Mouse (Mus musculus) hindbrain, embryonic 11.5 days (tissue): ENCODE measurements around the gene Rpl3. TPM values are rescaled to one million over a fixed set of nuclear protein-coding genes. Genes with fewer than 3 reads are reported as not detected.
A peak's percentile ranks its signal among the peaks of the same experiment; 100 is the strongest.

Experiments
- ATAC-seq: fragments of 200-750 bp; cut with Nextera tagmentation; 2 replicates; pipeline ENCODE4 v1.8.0; 2017; ENCODE audit warnings: mild to moderate bottlenecking, moderate TSS enrichment, moderate library complexity; ENCODE audit not compliant: low FRiP score
- DNase-seq: peaks from one replicate; pipeline ENCODE4 v3.0.0-alpha.2; 2015; ENCODE audit warnings: low spot score
- H3K27ac ChIP-seq: fragments of 300-500 bp; sonication (generic); 2 replicates; pipeline ENCODE4 v1.5.1; 2014; ENCODE audit warnings: mild to moderate bottlenecking, low read depth, low read length
- H3K27me3 ChIP-seq: fragments of 300-500 bp; sonication (generic); 2 replicates; pipeline ENCODE4 v1.6.1; 2014; ENCODE audit warnings: mild to moderate bottlenecking, low read length, moderate library complexity, mixed read lengths; ENCODE audit not compliant: control insufficient read depth, insufficient read depth
- H3K36me3 ChIP-seq: fragments of 300-500 bp; sonication (generic); 2 replicates; pipeline ENCODE4 v1.6.1; 2014; ENCODE audit warnings: mild to moderate bottlenecking, low read length, moderate library complexity, mixed read lengths; ENCODE audit not compliant: control insufficient read depth, insufficient read depth
- H3K4me1 ChIP-seq: fragments of 300-500 bp; sonication (generic); replicated peaks from 2 replicates; pipeline ENCODE4 v1.6.1; 2014; ENCODE audit warnings: low read length, mixed read lengths; ENCODE audit not compliant: control insufficient read depth, insufficient read depth
- H3K4me2 ChIP-seq: fragments of 300-500 bp; sonication (generic); replicated peaks from 2 replicates; pipeline ENCODE4 v1.6.1; 2014; ENCODE audit warnings: mild to moderate bottlenecking, low read depth, low read length
- H3K4me3 ChIP-seq: fragments of 300-500 bp; sonication (generic); 2 replicates; pipeline ENCODE4 v1.5.1; 2014; ENCODE audit warnings: low read depth, low read length
- H3K9ac ChIP-seq: fragments of 300-500 bp; sonication (generic); 2 replicates; pipeline ENCODE4 v1.6.1; 2014; ENCODE audit warnings: low read depth, low read length
- H3K9me3 ChIP-seq: fragments of 300-500 bp; sonication (generic); 2 replicates; pipeline ENCODE4 v1.6.1; 2016; ENCODE audit warnings: low read length; ENCODE audit not compliant: control insufficient read depth
- WGBS: fragments of 180-500 bp; shearing (Covaris S2); extraction: QIAGEN DNeasy Blood & Tissue Kit; methylation state at CpG from one replicate; pipeline ENCODE4 v1.1.7; 2014; 5-methylcytosine and 5-hydroxymethylcytosine counted together
- polyA plus RNA-seq: library from polyadenylated mRNA; unstranded; fragments of >200 nt; fragmentation: Nextera tagmentation; extraction: Ambion mirVana; gene quantifications from 2 replicates; pipeline ENCODE4 v1.2.1, GENCODE M21; 2014

Gene Rpl3
- polyA plus RNA-seq, 1 experiment from 2014 or later = 1,045 TPM

GRCm38 (mm10) chr15:80096946-80097881 lies 5.5 kb upstream of the Rpl3 start:
- Histone ChIP-seq H3K27me3 (peaks cover 7% of the 10 kb centered on the region), H3K4me3 (no peak overlapping the region)
- no peak for ATAC-seq

GRCm38 (mm10) chr15:80096406-80096805 lies 4.7 kb upstream of the Rpl3 start:
- Histone ChIP-seq H3K4me3 (no peak overlapping the region), H3K27ac (no peak overlapping the region), H3K9me3 (no peaks in the 10 kb centered on the region), H3K4me1 (peaks cover 10% of the 10 kb centered on the region; the same call in 1 of the 2 replicates), H3K36me3 (no peaks in the 10 kb centered on the region), H3K9ac (no peak overlapping the region), H3K27me3 (peaks cover 16% of the 10 kb centered on the region), H3K4me2 (no peak overlapping the region)
- ATAC-seq = no peak
- WGBS = 63% methylated on average over 10 of the region's 10 CpGs
- no peak for DNase-seq

More at GRCm38 (mm10) chr15:80096946-80097881, 5.5 kb upstream of the Rpl3 start:
- Histone ChIP-seq H3K4me2 (peak overlapping the region; percentile 20), H3K27ac (no peak overlapping the region), H3K36me3 (no peaks in the 10 kb centered on the region), H3K9me3 (no peaks in the 10 kb centered on the region), H3K4me1 (peaks cover 5% of the 10 kb centered on the region; the same call in 1 of the 2 replicates), H3K9ac (peak overlapping the region; percentile 37; the same call in 1 of the 2 replicates)
- DNase-seq = peak; percentile 65
- WGBS = 25% methylated on average over 19 of the region's 20 CpGs

- Histone ChIP-seq H3K27me3 (peaks cover 19% of the 10 kb centered on the region), H3K4me2 (no peak overlapping the region), H3K9ac (no peak overlapping the region), H3K9me3 (no peaks in the 10 kb centered on the region), H3K4me3 (no peak overlapping the region), H3K4me1 (peaks cover 10% of the 10 kb centered on the region; the same call in 1 of the 2 replicates), H3K27ac (no peak overlapping the region), H3K36me3 (no peaks in the 10 kb centered on the region)
- no peak for ATAC-seq
- no peak for DNase-seq
- WGBS = 70% methylated on average over 1 of the region's 1 CpGs
These were observed 3.9 kb upstream of the Rpl3 start for GRCm38 (mm10) chr15:80095596-80095995.

GRCm38 (mm10) chr15:80094201-80094600 lies 2.5 kb upstream of the Rpl3 start:
- Histone ChIP-seq H3K4me2 (no peak overlapping the region), H3K27ac (no peak overlapping the region), H3K36me3 (no peaks in the 10 kb centered on the region), H3K9me3 (no peaks in the 10 kb centered on the region), H3K9ac (no peak overlapping the region), H3K27me3 (peaks cover 19% of the 10 kb centered on the region), H3K4me1 (peaks cover 10% of the 10 kb centered on the region; the same call in 1 of the 2 replicates), H3K4me3 (no peak overlapping the region)
- ATAC-seq (no peak), DNase-seq (no peak)
- 92% methylated on average over 13 of the region's 13 CpGs for WGBS

GRCm38 (mm10) chr15:80092599-80092998 lies 931 bp upstream of the Rpl3 start:
- Histone ChIP-seq H3K27ac (no peak overlapping the region), H3K9ac (no peak overlapping the region; the same call in 1 of the 2 replicates), H3K4me2 (peak overlapping the region; percentile 95; the same call in 1 of the 2 replicates), H3K9me3 (no peaks in the 10 kb centered on the region), H3K4me3 (peak overlapping the region; percentile 64; the same call in 1 of the 2 replicates), H3K36me3 (no peaks in the 10 kb centered on the region), H3K4me1 (peaks cover 8% of the 10 kb centered on the region; the same call in 1 of the 2 replicates), H3K27me3 (peaks cover 19% of the 10 kb centered on the region)
- ATAC-seq (no peak), DNase-seq (no peak)
- 18% methylated on average over 8 of the region's 8 CpGs for WGBS

GRCm38 (mm10) chr15:80092041-80092441 lies 373 bp upstream of the Rpl3 start:
- WGBS = 15% methylated on average over 7 of the region's 7 CpGs

GRCm38 (mm10) chr15:80090741-80091120 lies 937 bp downstream of the Rpl3 start:
- 2% methylated on average over 17 of the region's 17 CpGs for WGBS

More at GRCm38 (mm10) chr15:80092041-80092441, 373 bp upstream of the Rpl3 start:
- Histone ChIP-seq H3K9me3 (no peaks in the 10 kb centered on the region), H3K4me3 (peak overlapping the region; percentile 64), H3K9ac (no peak overlapping the region), H3K4me1 (peaks cover 6% of the 10 kb centered on the region; the same call in 1 of the 2 replicates), H3K27me3 (peaks cover 19% of the 10 kb centered on the region), H3K4me2 (peak overlapping the region; percentile 95), H3K27ac (no peak overlapping the region), H3K36me3 (no peaks in the 10 kb centered on the region)
- ATAC-seq (no peak), DNase-seq (peak; percentile 37)

GRCm38 (mm10) chr15:80090155-80090554 lies 1.5 kb downstream of the Rpl3 start:
- Histone ChIP-seq H3K4me2 (no peak overlapping the region), H3K27ac (no peak overlapping the region), H3K27me3 (peaks cover 19% of the 10 kb centered on the region), H3K36me3 (no peaks in the 10 kb centered on the region), H3K4me1 (peaks cover 6% of the 10 kb centered on the region; the same call in 1 of the 2 replicates), H3K9me3 (no peaks in the 10 kb centered on the region), H3K4me3 (no peak overlapping the region), H3K9ac (no peak overlapping the region)
- DNase-seq = no peak
- 78% methylated on average over 11 of the region's 11 CpGs for WGBS
- no peak for ATAC-seq

More at GRCm38 (mm10) chr15:80090741-80091120, 937 bp downstream of the Rpl3 start:
- H3K9ac ChIP-seq = peak overlapping the region; percentile 71
- H3K27me3 ChIP-seq = peaks cover 19% of the 10 kb centered on the region
- peaks cover 6% of the 10 kb centered on the region; the same call in 1 of the 2 replicates for H3K4me1 ChIP-seq
- peak overlapping the region; percentile 64 for H3K4me3 ChIP-seq
- no peaks in the 10 kb centered on the region for H3K36me3 ChIP-seq
- H3K4me2 ChIP-seq = peak overlapping the region; percentile 95
- ATAC-seq (peak; percentile 33; the same call in 1 of the 2 replicates), DNase-seq (peak; percentile 70)
- no peaks in the 10 kb centered on the region for H3K9me3 ChIP-seq
- no peak overlapping the region for H3K27ac ChIP-seq
